Mouse (Mus musculus) left cerebral cortex, adult 2 months (tissue): Measurements from ENCODE around the gene Olfr1442. TPM values are rescaled to one million over a fixed set of nuclear protein-coding genes. Genes with fewer than 3 reads are reported as not detected.
A peak's percentile ranks its signal among the peaks of the same experiment; 100 is the strongest.
"Not testable (repeated sequence)": the region's sequence is repeated elsewhere in the genome, so short reads cannot be mapped to it uniquely, and the experiment has no call there.

Experiments used
- DNase-seq, 2 experiments: peaks; one replicate each; pipeline ENCODE4 v3.0.0; 2021 to 2022; ENCODE audit warnings: low spot score in 2 of 2, mixed read lengths in 1 of 2; ENCODE audit errors: extremely low spot score in 1 of 2
- H3K27ac ChIP-seq: fragments of 200-600 bp; 2 replicates; pipeline ENCODE4 v1.8.1; 2022
- H3K4me3 ChIP-seq: fragments of 200-600 bp; 2 replicates; pipeline ENCODE4 v1.8.1; 2022
- CTCF ChIP-seq: fragments of 200-600 bp; IDR thresholded peaks from 2 replicates; pipeline ENCODE4 v1.8.1; 2022; ENCODE audit warnings: antibody characterized with exemption, mild to moderate bottlenecking, moderate library complexity
- intact Hi-C: fragments of 180-260 bp; cut with DNase I; formaldehyde crosslinking; loops from one replicate; pipeline ENCODE4 v1.15.1; 2025
- total RNA-seq, 2 experiments: library from RNA; stranded (reverse); gene quantifications; 2 replicates each; pipeline ENCODE4 v1.2.3; 2021

The Olfr1442 gene
- total RNA-seq, 2 experiments from 2014 or later: not detected

- no peak within 1 kb of the TSS for H3K4me3 ChIP-seq
- no peak for DNase-seq
Observed at GRCm38 (mm10) chr19:12695590-12695989, 25.4 kb downstream of the Olfr1442 start, which contains the start of gene Keg1. Keg1 (plus strand) TSS chr19:12695786.

GRCm38 (mm10) chr19:12696221-12696620, 26.0 kb downstream of the Olfr1442 start:
- no peak overlapping the region for H3K4me3 ChIP-seq
- intact Hi-C loops: no loop called here
- TF ChIP-seq CTCF: no peak

More at GRCm38 (mm10) chr19:12695590-12695989, 25.4 kb downstream of the Olfr1442 start, which contains the start of gene Keg1:
- intact Hi-C loops: no loop called here
- no peak for TF ChIP-seq CTCF
- H3K27ac ChIP-seq: no peak within 1 kb of the TSS

GRCm38 (mm10) chr19:12708458-12708857, 38.2 kb downstream of the Olfr1442 start:
- intact Hi-C loops: no loop called here
- no peak for TF ChIP-seq CTCF

More at GRCm38 (mm10) chr19:12696221-12696620, 26.0 kb downstream of the Olfr1442 start:
- no peak for DNase-seq
- H3K27ac ChIP-seq: no peak overlapping the region

GRCm38 (mm10) chr19:12708986-12709385, 38.7 kb downstream of the Olfr1442 start:
- no peak overlapping the region for H3K4me3 ChIP-seq
- DNase-seq: no peak
- TF ChIP-seq CTCF: no peak
- no peak overlapping the region for H3K27ac ChIP-seq
- intact Hi-C loops: no loop called here

More at GRCm38 (mm10) chr19:12708458-12708857, 38.2 kb downstream of the Olfr1442 start:
- Histone ChIP-seq H3K4me3 (no peak overlapping the region), H3K27ac (no peak overlapping the region)
- no peak for DNase-seq

- Histone ChIP-seq H3K27ac (no peak overlapping the region), H3K4me3 (no peak overlapping the region)
- intact Hi-C loops: no loop called here
- TF ChIP-seq CTCF: no peak
- DNase-seq: no peak
Observed at GRCm38 (mm10) chr19:12719189-12719588, 49.0 kb downstream of the Olfr1442 start.

- H3K4me3 ChIP-seq: no peak overlapping the region
- DNase-seq: no peak
- TF ChIP-seq CTCF: no peak
- H3K27ac ChIP-seq: no peak overlapping the region
- intact Hi-C loops: no loop called here
Observed at GRCm38 (mm10) chr19:12720463-12720862, 50.2 kb downstream of the Olfr1442 start.

GRCm38 (mm10) chr19:12720919-12721318, 50.7 kb downstream of the Olfr1442 start:
- H3K4me3 ChIP-seq, DNase-seq, intact Hi-C loops, H3K27ac ChIP-seq: not testable (repeated sequence)

GRCm38 (mm10) chr19:12721596-12721995, 51.4 kb downstream of the Olfr1442 start:
- DNase-seq, H3K4me3 ChIP-seq, H3K27ac ChIP-seq, intact Hi-C loops: not testable (repeated sequence)

GRCm38 (mm10) chr19:12722308-12722707, 52.1 kb downstream of the Olfr1442 start:
- Histone ChIP-seq H3K27ac (no peak overlapping the region), H3K4me3 (no peak overlapping the region)
- no peak for DNase-seq
- intact Hi-C loops: loop anchor here (2.0 kb wide), 1 partner anchor 74 kb away; the partner anchor contains the start of genes Lpxn and Zfp91
- peak; percentile 53 for TF ChIP-seq CTCF

- TF ChIP-seq CTCF: no peak
- no peak for DNase-seq
- Histone ChIP-seq H3K27ac (no peak overlapping the region), H3K4me3 (no peak overlapping the region)
- intact Hi-C loops: no loop called here
Observed at GRCm38 (mm10) chr19:12725851-12726250, 55.6 kb downstream of the Olfr1442 start.

Other genes with a start within 250 kb of the Olfr1442 start
- not detected for gene Pfpl, start 242.5 kb upstream of the Olfr1442 start, total RNA-seq
- gene Mpeg1, start 209.7 kb upstream of the Olfr1442 start, total RNA-seq: 1 to 10 TPM; 6.8 to 7.4 TPM
- gene Dtx4, start 169.0 kb upstream of the Olfr1442 start, total RNA-seq: 10 to 100 TPM; 36.0 to 36.3 TPM
- gene Fam111a, start 124.7 kb upstream of the Olfr1442 start, total RNA-seq: 1 to 10 TPM; 1.5 to 2.2 TPM
- under 1 TPM in 1 of 2 experiments, not detected in 1; 0.29 TPM for gene Gm4952, start 70.5 kb upstream of the Olfr1442 start, total RNA-seq
- gene Glyat, start 37.1 kb upstream of the Olfr1442 start, total RNA-seq: not detected
- gene Olfr1443, start 7.7 kb downstream of the Olfr1442 start, total RNA-seq: not detected
- not detected for gene Keg1, start 25.3 kb downstream of the Olfr1442 start, total RNA-seq
- 1 to 10 TPM; 2.3 to 4.0 TPM for gene Cntf, start 95.2 kb downstream of the Olfr1442 start, total RNA-seq
- gene Zfp91, start 125.7 kb downstream of the Olfr1442 start, total RNA-seq: 10 to 100 TPM; 89.2 to 97.0 TPM
- 1 to 10 TPM; 1.4 to 1.5 TPM for gene Lpxn, start 125.8 kb downstream of the Olfr1442 start, total RNA-seq
- not detected for gene Gm5244, start 176.2 kb downstream of the Olfr1442 start, total RNA-seq
- gene Olfr1444, start 186.8 kb downstream of the Olfr1442 start, total RNA-seq: not detected
- gene Olfr1445, start 213.4 kb downstream of the Olfr1442 start, total RNA-seq: not detected
- gene Olfr1446, start 223.1 kb downstream of the Olfr1442 start, total RNA-seq: not detected
- gene Olfr1447, start 233.3 kb downstream of the Olfr1442 start, total RNA-seq: not detected